Mouse (Mus musculus) small intestine, adult 2 months (tissue): ENCODE results near the gene Gzmm.
"Not testable (repeated sequence)": the region's sequence is repeated elsewhere in the genome, so short reads cannot be mapped to it uniquely, and the experiment has no call there.

Experiments used
- CTCF ChIP-seq: fragments of 200-500 bp; IDR thresholded peaks from 2 replicates; pipeline ENCODE4 v1.5.1; 2012; ENCODE audit warnings: low read depth, mild to moderate bottlenecking, control low read depth, inconsistent platforms, low read length, moderate library complexity, mixed read lengths; ENCODE audit not compliant: insufficient replicate concordance, insufficient read length; ENCODE audit errors: extremely low read depth
- POLR2A ChIP-seq: fragments of 200-500 bp; IDR thresholded peaks from 2 replicates; pipeline ENCODE4 v1.6.1; 2012; ENCODE audit warnings: low read depth, mild to moderate bottlenecking, control low read depth, inconsistent platforms, low read length, moderate library complexity

DNA sequence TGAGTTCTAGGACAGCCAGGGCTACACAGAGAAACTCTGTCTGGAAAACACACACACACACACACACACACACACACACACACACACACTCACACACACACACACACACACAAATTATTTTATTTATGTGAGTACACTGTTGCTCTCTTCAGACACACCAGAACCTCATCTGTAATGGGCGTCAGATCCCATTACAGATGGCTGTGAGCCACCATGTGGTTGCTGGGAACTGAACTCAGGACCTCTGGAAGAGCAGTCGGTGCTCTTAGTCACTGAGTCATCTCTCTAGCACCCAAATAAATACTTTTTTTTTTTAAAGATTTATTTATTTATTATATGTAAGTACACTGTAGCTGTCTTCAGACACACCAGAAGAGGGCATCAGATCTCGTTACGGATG, 14.2 kb downstream of the Gzmm start:
- TF ChIP-seq CTCF, POLR2A: not testable (repeated sequence)
